Mouse (Mus musculus) liver, embryonic 14.5 days (tissue): Measurements from ENCODE around the gene Gpr4. TPM values are rescaled to one million over a fixed set of nuclear protein-coding genes. Genes with fewer than 3 reads are reported as not detected.

ENCODE experiments used
- ATAC-seq: fragments of 200-750 bp; cut with Nextera tagmentation; 2 replicates; pipeline ENCODE4 v1.8.0; 2017; ENCODE audit warnings: moderate number of reproducible peaks, mild to moderate bottlenecking, moderate library complexity; ENCODE audit not compliant: insufficient read depth
- DNase-seq, 3 experiments: peaks; one replicate each; pipeline ENCODE4 v3.0.0-alpha.2; 2012 to 2013; ENCODE audit warnings: low read depth in 3 of 3, low spot score in 3 of 3
- H3K27ac ChIP-seq: fragments of 300-500 bp; sonication (generic); 2 replicates; pipeline ENCODE4 v1.5.1; 2014; ENCODE audit warnings: moderate library complexity, mild to moderate bottlenecking, control low read depth, inconsistent platforms
- H3K27me3 ChIP-seq: fragments of 300-500 bp; sonication (generic); 2 replicates; pipeline ENCODE4 v1.6.1; 2014; ENCODE audit warnings: mild to moderate bottlenecking, low read length, moderate library complexity; ENCODE audit not compliant: control insufficient read depth, insufficient read depth
- H3K36me3 ChIP-seq: fragments of 300-500 bp; sonication (generic); replicated peaks from 2 replicates; pipeline ENCODE4 v1.6.1; 2014; ENCODE audit warnings: low read depth; ENCODE audit not compliant: control insufficient read depth, insufficient read depth
- H3K4me1 ChIP-seq, 2 experiments: fragments of 200-500 bp in 1 of 2; fragments of 300-500 bp in 1 of 2; sonication (generic) in 1 of 2; replicated peaks; 2 replicates each; pipeline ENCODE4 v1.6.1; 2012 to 2014; ENCODE audit warnings: antibody characterized with exemption in 1 of 2, inconsistent platforms in 1 of 2, low read length in 1 of 2; ENCODE audit not compliant: control insufficient read depth in 2 of 2, insufficient read depth in 2 of 2
- H3K4me2 ChIP-seq: fragments of 300-500 bp; sonication (generic); 2 replicates; pipeline ENCODE4 v1.6.1; 2014; ENCODE audit warnings: low read depth, mild to moderate bottlenecking, control low read depth, moderate library complexity
- H3K4me3 ChIP-seq, 2 experiments: fragments of 200-500 bp in 1 of 2; fragments of 300-500 bp in 1 of 2; sonication (generic) in 1 of 2; 2 replicates each; pipeline ENCODE4 v1.5.1; 2012 to 2014; ENCODE audit warnings: low read depth in 2 of 2, low read length in 2 of 2, mild to moderate bottlenecking in 2 of 2, control low read depth in 1 of 2, inconsistent platforms in 1 of 2, moderate library complexity in 1 of 2; ENCODE audit not compliant: insufficient read depth in 1 of 2
- H3K9ac ChIP-seq: fragments of 300-500 bp; sonication (generic); replicated peaks from 2 replicates; pipeline ENCODE4 v1.6.1; 2014; ENCODE audit warnings: mild to moderate bottlenecking, control low read depth, moderate library complexity
- H3K9me3 ChIP-seq: fragments of 300-500 bp; sonication (generic); 2 replicates; pipeline ENCODE4 v1.6.1; 2016; ENCODE audit warnings: low read length, mixed read lengths; ENCODE audit not compliant: control insufficient read depth
- CTCF ChIP-seq: IDR thresholded peaks from 2 replicates; pipeline ENCODE4 v1.5.1; 2016; ENCODE audit warnings: antibody characterized with exemption, low read depth, control low read depth
- EP300 ChIP-seq: IDR thresholded peaks from 2 replicates; pipeline ENCODE4 v1.6.1; 2016; ENCODE audit warnings: antibody characterized with exemption, low read depth
- WGBS: fragments of 180-500 bp; shearing (Covaris S2); extraction: QIAGEN DNeasy Blood & Tissue Kit; methylation state at CpG from one replicate; pipeline ENCODE4 v1.1.7; 2014; ENCODE audit not compliant: insufficient replicate concordance; 5-methylcytosine and 5-hydroxymethylcytosine counted together
- polyA plus RNA-seq, 2 experiments: library from polyadenylated mRNA; depleted of rRNA in 1 of 2; stranded (reverse) in 1 of 2; unstranded in 1 of 2; fragments of >200 nt; fragmentation: Nextera tagmentation in 1 of 2; extraction: Ambion mirVana in 1 of 2; gene quantifications; 2 replicates each; pipeline versions ENCODE4 v1.2.1 to v1.2.3; 2012 to 2014

The Gpr4 gene
- polyA plus RNA-seq, 2 experiments: 0.10 to 0.35 TPM

DNA sequence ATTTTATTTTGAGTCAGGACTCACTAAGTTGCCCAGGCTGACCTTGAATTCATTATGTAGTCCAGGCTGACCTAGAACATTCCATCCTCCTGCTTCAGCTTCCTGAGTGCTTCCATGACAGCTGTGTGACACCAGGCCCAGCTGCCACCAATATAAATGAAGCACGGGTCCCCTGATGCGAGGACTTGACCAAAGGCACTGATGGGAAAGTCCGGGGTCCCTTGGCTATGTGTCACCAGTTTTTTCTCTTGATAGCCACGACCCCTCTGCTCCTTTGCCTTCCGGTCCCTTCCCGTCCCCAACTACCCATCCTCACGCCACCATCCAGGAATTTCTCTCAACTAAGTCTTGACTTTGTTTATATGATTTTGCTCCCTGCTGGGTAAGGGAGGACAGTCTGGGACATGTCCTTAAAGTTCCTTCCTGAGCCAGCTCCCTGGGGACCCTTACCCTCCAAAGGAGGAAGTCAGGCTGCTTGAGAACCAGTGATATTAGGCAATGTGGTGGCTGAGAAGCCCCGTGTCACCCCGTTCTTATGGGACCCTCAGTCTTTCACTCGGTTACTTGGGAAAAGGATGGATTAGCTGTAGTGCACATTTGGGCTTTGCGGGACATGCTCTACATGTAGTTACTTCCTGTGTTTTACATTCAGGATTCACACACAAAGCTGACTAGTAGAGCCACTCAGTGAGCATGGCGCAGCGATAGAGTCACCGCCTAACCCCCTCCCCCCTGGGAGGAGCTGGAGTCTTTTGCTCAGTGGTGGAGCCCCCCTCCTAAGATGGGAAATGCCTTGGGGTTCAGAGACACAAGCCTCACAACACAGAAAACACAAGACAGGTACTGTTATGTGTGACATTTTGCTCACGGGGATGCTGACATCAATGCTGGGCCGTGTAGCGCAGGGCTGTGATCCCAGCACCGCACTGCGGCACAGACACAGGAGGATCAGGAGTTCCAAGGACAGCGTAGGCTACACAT lies 14.8 kb downstream of the Gpr4 start:
- peak overlapping the region; percentile 96 for H3K4me2 ChIP-seq
- TF ChIP-seq EP300: no peak
- H3K9ac ChIP-seq: peak overlapping the region; percentile 92
- DNase-seq (peak in 1 of 3 experiments; percentile 48), ATAC-seq (no peak)
- H3K9me3 ChIP-seq: no peaks in the 10 kb centered on the region
- 14% methylated on average over 20 of the region's 20 CpGs for WGBS
- H3K27ac ChIP-seq: peak overlapping the region; percentile 97
- peak overlapping the region; percentile 81 to 93 for H3K4me3 ChIP-seq
- H3K36me3 ChIP-seq: no peaks in the 10 kb centered on the region
- H3K4me1 ChIP-seq: peaks cover 41 to 51% of the 10 kb centered on the region in 2 experiments
- H3K27me3 ChIP-seq: no peaks in the 10 kb centered on the region

DNA sequence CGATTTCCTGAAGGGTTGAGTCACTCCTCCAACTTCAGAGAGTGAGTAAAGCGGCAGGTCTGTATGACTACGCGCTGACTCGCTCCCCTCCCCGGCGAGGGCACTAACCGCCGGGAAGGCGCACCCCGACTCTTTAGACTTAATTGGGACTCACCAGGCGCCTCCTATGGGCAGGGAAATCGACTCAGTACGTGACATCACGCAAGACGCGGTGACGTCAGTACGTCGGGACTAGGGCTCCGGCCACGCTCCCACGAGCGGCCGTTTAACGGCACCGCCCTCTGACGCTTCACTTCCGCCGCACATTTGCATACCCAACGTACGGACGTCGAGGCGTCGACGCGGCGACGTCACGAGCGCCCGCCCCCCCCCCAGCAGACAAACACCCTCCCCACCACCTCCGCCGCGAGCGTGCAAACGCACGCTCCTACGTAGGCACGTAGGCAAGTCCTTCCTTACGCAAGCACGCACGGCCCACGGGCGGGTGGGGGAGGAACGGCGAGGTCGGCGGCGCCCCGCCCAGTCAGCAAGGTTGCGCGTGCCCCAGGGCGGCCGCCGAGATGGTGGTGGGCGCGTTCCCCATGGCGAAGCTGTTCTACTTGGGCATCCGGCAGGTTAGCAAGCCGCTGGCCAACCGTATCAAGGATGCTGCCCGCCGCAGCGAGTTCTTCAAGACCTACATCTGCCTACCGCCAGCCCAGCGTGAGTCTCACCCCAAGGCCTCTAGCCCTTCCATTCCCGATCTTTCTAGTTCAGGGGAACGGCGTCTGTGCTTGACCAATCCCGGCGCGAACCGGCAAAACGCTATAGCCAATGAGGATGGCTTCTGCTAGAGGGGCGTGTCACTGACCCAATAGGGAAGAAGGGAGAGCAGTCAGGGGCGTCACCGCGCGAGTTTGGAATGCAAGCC lies 15.8 kb downstream of the Gpr4 start, which contains the start of gene Opa3:
TSS of gene Opa3 (plus strand) at position 452 of the 910 bp plus-strand sequence.
- peak; percentile 85 for ATAC-seq
- H3K27ac ChIP-seq: peak within 1 kb of the TSS; percentile 98
- TF ChIP-seq CTCF (peak; percentile 83), EP300 (peak; percentile 50)
- H3K9ac ChIP-seq: peak within 1 kb of the TSS; percentile 97
- DNase-seq: peak; percentile 100
- peak within 1 kb of the TSS; percentile 81 to 97 for H3K4me3 ChIP-seq
- no peaks in the 10 kb centered on the region for H3K27me3 ChIP-seq
- peaks cover 41 to 52% of the 10 kb centered on the region in 2 experiments for H3K4me1 ChIP-seq
- under 1% methylated on average over 89 of the region's 91 CpGs for WGBS
- H3K36me3 ChIP-seq: no peaks in the 10 kb centered on the region
- no peaks in the 10 kb centered on the region for H3K9me3 ChIP-seq
- H3K4me2 ChIP-seq: peak within 1 kb of the TSS; percentile 97

DNA sequence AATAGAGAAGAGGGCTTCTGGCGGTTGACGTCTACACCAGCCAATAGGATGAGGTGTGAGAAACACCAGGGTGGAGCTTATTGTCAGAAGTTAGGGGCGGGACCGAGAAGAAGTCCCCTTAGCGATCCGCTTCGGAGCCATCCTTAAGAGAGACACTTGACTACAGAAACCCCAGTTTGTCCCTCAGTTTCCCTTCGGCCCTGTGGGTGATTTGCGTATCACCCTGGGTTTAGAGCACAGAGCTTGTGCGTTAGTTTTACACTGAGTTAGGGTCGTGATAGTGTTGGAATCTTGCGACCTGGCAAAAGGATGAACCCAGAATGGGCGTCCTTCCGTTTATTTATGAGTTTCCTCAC lies 16.4 kb downstream of the Gpr4 start:
- Histone ChIP-seq H3K27ac (peak overlapping the region; percentile 95), H3K36me3 (no peaks in the 10 kb centered on the region), H3K4me1 (peaks cover 38 to 47% of the 10 kb centered on the region in 2 experiments), H3K9me3 (no peaks in the 10 kb centered on the region), H3K4me2 (peak overlapping the region; percentile 97), H3K9ac (peak overlapping the region; percentile 97), H3K27me3 (no peaks in the 10 kb centered on the region), H3K4me3 (peak overlapping the region; percentile 81 to 97)
- DNase-seq: no peak
- WGBS: under 1% methylated on average over 14 of the region's 14 CpGs
- TF ChIP-seq EP300: no peak; the same call in 1 of the 2 replicates
- no peak for TF ChIP-seq CTCF
- no peak for ATAC-seq

DNA sequence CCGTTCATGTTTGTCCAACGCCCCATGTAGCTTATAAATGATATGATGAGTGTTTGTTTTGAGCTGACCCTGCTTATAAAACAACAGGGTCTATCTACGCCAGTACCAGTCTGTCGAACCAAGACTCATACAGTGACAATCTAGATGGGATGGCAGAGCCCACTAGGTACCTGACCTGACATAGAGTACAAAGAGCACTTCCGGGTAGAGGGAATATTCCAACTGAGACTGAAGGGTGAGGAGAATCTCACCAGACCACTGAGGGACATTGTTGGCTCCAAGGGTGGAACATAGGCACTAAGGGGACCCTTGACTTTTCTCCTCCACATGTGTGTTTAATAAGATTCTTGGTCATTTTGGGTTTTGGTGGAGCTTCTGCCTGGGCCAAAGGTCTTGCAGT lies 17.1 kb downstream of the Gpr4 start:
- H3K27me3 ChIP-seq: no peaks in the 10 kb centered on the region
- ATAC-seq: no peak
- H3K4me1 ChIP-seq: peaks cover 31 to 41% of the 10 kb centered on the region in 2 experiments
- H3K9me3 ChIP-seq: no peaks in the 10 kb centered on the region
- no peak for DNase-seq
- no peaks in the 10 kb centered on the region for H3K36me3 ChIP-seq
- WGBS: 31% methylated on average over 5 of the region's 5 CpGs
- H3K27ac ChIP-seq: peak overlapping the region; percentile 95
- H3K9ac ChIP-seq: peak overlapping the region; percentile 97
- H3K4me3 ChIP-seq: peak overlapping the region; percentile 81 to 97
- H3K4me2 ChIP-seq: peak overlapping the region; percentile 97
- TF ChIP-seq CTCF: no peak
- TF ChIP-seq EP300: no peak
